Mouse (Mus musculus) kidney, adult 10 weeks (tissue): ENCODE measurements around the gene Sectm1a. TPM values are rescaled to one million over a fixed set of nuclear protein-coding genes. Genes with fewer than 3 reads are reported as not detected.

Source experiments
- polyA plus RNA-seq: library from polyadenylated mRNA; stranded (reverse); fragments of 350-450 nt; fragmentation: Illumina TruSeq; extraction: RNeasy Lipid Tissue Mini Kit (QIAGEN cat#74804); gene quantifications from one replicate; pipeline ENCODE4 v1.2.3, GENCODE M21; 2014; ENCODE audit warnings: low read depth, low replicate concordance

The Sectm1a gene
- 0.57 TPM for polyA plus RNA-seq

GRCm38 (mm10) chr11:121081120-121081519 is at the start of gene Sectm1a:
TSS of gene Sectm1a (minus strand) at chr11:121081220.

GRCm38 (mm10) chr11:121118577-121118976 is 37.6 kb upstream of the Sectm1a start, which contains the start of gene Tex19.2:
TSS of gene Tex19.2 (minus strand) at chr11:121118677.

GRCm38 (mm10) chr11:121063379-121063778 is 17.6 kb downstream of the Sectm1a start, which contains the start of gene Sectm1b:
TSS of gene Sectm1b (minus strand) at chr11:121063569.

GRCm38 (mm10) chr11:121039302-121039701 is 41.7 kb downstream of the Sectm1a start, which contains the start of gene Cd7:
TSS of gene Cd7 (minus strand) at chr11:121039418.

Other genes with a start within 250 kb of the Sectm1a start
- 0.28 TPM for gene Ccdc57, start 148.3 kb downstream of the Sectm1a start, polyA plus RNA-seq
- gene Slc16a3, start 132.7 kb downstream of the Sectm1a start, polyA plus RNA-seq = not detected
- 41.8 TPM for gene Csnk1d, start 89.9 kb downstream of the Sectm1a start, polyA plus RNA-seq
- gene Cd7, start 41.8 kb downstream of the Sectm1a start, polyA plus RNA-seq = not detected
- 33.1 TPM for gene Sectm1b, start 17.7 kb downstream of the Sectm1a start, polyA plus RNA-seq
- not detected for gene Tex19.2, start 37.5 kb upstream of the Sectm1a start, polyA plus RNA-seq
- not detected for gene Tex19.1, start 64.9 kb upstream of the Sectm1a start, polyA plus RNA-seq
- gene Uts2r, start 79.1 kb upstream of the Sectm1a start, polyA plus RNA-seq = not detected
- gene Hexdc, start 123.2 kb upstream of the Sectm1a start, polyA plus RNA-seq = 5.1 TPM
- gene Ogfod3, start 123.5 kb upstream of the Sectm1a start, polyA plus RNA-seq = 2.4 TPM
- gene Cybc1, start 148.1 kb upstream of the Sectm1a start, polyA plus RNA-seq = 8.0 TPM
- 19.8 TPM for gene Narf, start 156.0 kb upstream of the Sectm1a start, polyA plus RNA-seq
- 10.4 TPM for gene Foxk2, start 178.8 kb upstream of the Sectm1a start, polyA plus RNA-seq